Mouse (Mus musculus): Measurements from ENCODE around the gene Nr3c2. TPM values are rescaled to one million over a fixed set of nuclear protein-coding genes. Genes with fewer than 3 reads are reported as not detected.

Nr3c2 gene
- polyA plus RNA-seq, 1 experiment: 1.2 TPM

- Histone ChIP-seq H3K4me3 (ENCODE audit: low read depth, low read length) (no peak overlapping the region), H3K27me3 (ENCODE audit: control insufficient read depth, insufficient read depth, low read length, poor library complexity, severe bottlenecking) (0 out of 2 replicates have a peak, but pooled peaks cover 3% of the 10 kb centered on the region), H3K27ac (ENCODE audit: insufficient read depth, low read length) (no peak overlapping the region), H3K4me1 (ENCODE audit: control insufficient read depth, insufficient read depth, low read length) (no peaks in the 10 kb centered on the region), H3K36me3 (ENCODE audit: control insufficient read depth, insufficient read depth, low read length, poor library complexity, severe bottlenecking) (no peaks in the 10 kb centered on the region), H3K9me3 (replicated peaks; ENCODE audit: control insufficient read depth, insufficient read depth, low read length, poor library complexity, severe bottlenecking) (no peaks in the 10 kb centered on the region), H3K9ac (ENCODE audit: low read depth, poor library complexity, severe bottlenecking) (no peak overlapping the region)
- TF ChIP-seq POLR2A (IDR thresholded peaks at IDR 0.05; ENCODE audit: insufficient read depth, low read length) (no peak), EP300 (IDR thresholded peaks at IDR 0.05; ENCODE audit: insufficient read depth, low read depth, low read length) (no peak), CTCF (IDR thresholded peaks at IDR 0.05; ENCODE audit: low read depth, low read length) (no peak)
Measured at GRCm38 (mm10) chr8:77034465-77034829, 135.2 kb downstream of the Nr3c2 start.

GRCm38 (mm10) chr8:77041214-77041613, 142.0 kb downstream of the Nr3c2 start:
- Histone ChIP-seq H3K4me1 (ENCODE audit: control insufficient read depth, insufficient read depth, low read length) (no peaks in the 10 kb centered on the region), H3K27ac (ENCODE audit: insufficient read depth, low read length) (no peak overlapping the region), H3K36me3 (ENCODE audit: control insufficient read depth, insufficient read depth, low read length, poor library complexity, severe bottlenecking) (no peaks in the 10 kb centered on the region), H3K9me3 (replicated peaks; ENCODE audit: control insufficient read depth, insufficient read depth, low read length, poor library complexity, severe bottlenecking) (no peaks in the 10 kb centered on the region), H3K27me3 (ENCODE audit: control insufficient read depth, insufficient read depth, low read length, poor library complexity, severe bottlenecking) (no peaks in the 10 kb centered on the region), H3K9ac (ENCODE audit: low read depth, poor library complexity, severe bottlenecking) (no peak overlapping the region), H3K4me3 (ENCODE audit: low read depth, low read length) (no peak overlapping the region)
- no peak for TF ChIP-seq EP300 (IDR thresholded peaks at IDR 0.05; ENCODE audit: insufficient read depth, low read depth, low read length)
- no peak for TF ChIP-seq POLR2A (IDR thresholded peaks at IDR 0.05; ENCODE audit: insufficient read depth, low read length)
- no peak for TF ChIP-seq CTCF (IDR thresholded peaks at IDR 0.05; ENCODE audit: low read depth, low read length)

- H3K27ac ChIP-seq (ENCODE audit: insufficient read depth, low read length): no peak overlapping the region
- no peak overlapping the region for H3K9ac ChIP-seq (ENCODE audit: low read depth, poor library complexity, severe bottlenecking)
- H3K36me3 ChIP-seq (ENCODE audit: control insufficient read depth, insufficient read depth, low read length, poor library complexity, severe bottlenecking): no peaks in the 10 kb centered on the region
- H3K4me3 ChIP-seq (ENCODE audit: low read depth, low read length): no peak overlapping the region
- TF ChIP-seq CTCF (IDR thresholded peaks at IDR 0.05; ENCODE audit: low read depth, low read length) (no peak), POLR2A (IDR thresholded peaks at IDR 0.05; ENCODE audit: insufficient read depth, low read length) (no peak), EP300 (IDR thresholded peaks at IDR 0.05; ENCODE audit: insufficient read depth, low read depth, low read length) (no peak)
- H3K4me1 ChIP-seq (ENCODE audit: control insufficient read depth, insufficient read depth, low read length): no peaks in the 10 kb centered on the region
- H3K27me3 ChIP-seq (ENCODE audit: control insufficient read depth, insufficient read depth, low read length, poor library complexity, severe bottlenecking): no peaks in the 10 kb centered on the region
- H3K9me3 ChIP-seq (replicated peaks; ENCODE audit: control insufficient read depth, insufficient read depth, low read length, poor library complexity, severe bottlenecking): no peaks in the 10 kb centered on the region
Measured at GRCm38 (mm10) chr8:77044849-77045248, 145.6 kb downstream of the Nr3c2 start.

GRCm38 (mm10) chr8:77045711-77046110, 146.5 kb downstream of the Nr3c2 start:
- H3K27me3 ChIP-seq (ENCODE audit: control insufficient read depth, insufficient read depth, low read length, poor library complexity, severe bottlenecking): no peaks in the 10 kb centered on the region
- no peaks in the 10 kb centered on the region for H3K4me1 ChIP-seq (ENCODE audit: control insufficient read depth, insufficient read depth, low read length)
- H3K9me3 ChIP-seq (replicated peaks; ENCODE audit: control insufficient read depth, insufficient read depth, low read length, poor library complexity, severe bottlenecking): no peaks in the 10 kb centered on the region
- no peak overlapping the region for H3K4me3 ChIP-seq (ENCODE audit: low read depth, low read length)
- no peak overlapping the region for H3K9ac ChIP-seq (ENCODE audit: low read depth, poor library complexity, severe bottlenecking)
- no peak overlapping the region for H3K27ac ChIP-seq (ENCODE audit: insufficient read depth, low read length)
- no peak for TF ChIP-seq EP300 (IDR thresholded peaks at IDR 0.05; ENCODE audit: insufficient read depth, low read depth, low read length)
- no peak for TF ChIP-seq POLR2A (IDR thresholded peaks at IDR 0.05; ENCODE audit: insufficient read depth, low read length)
- TF ChIP-seq CTCF (IDR thresholded peaks at IDR 0.05; ENCODE audit: low read depth, low read length): no peak
- no peaks in the 10 kb centered on the region for H3K36me3 ChIP-seq (ENCODE audit: control insufficient read depth, insufficient read depth, low read length, poor library complexity, severe bottlenecking)

- H3K9ac ChIP-seq (ENCODE audit: low read depth, poor library complexity, severe bottlenecking): no peak overlapping the region
- TF ChIP-seq POLR2A (IDR thresholded peaks at IDR 0.05; ENCODE audit: insufficient read depth, low read length): no peak
- TF ChIP-seq CTCF (IDR thresholded peaks at IDR 0.05; ENCODE audit: low read depth, low read length): no peak
- TF ChIP-seq EP300 (IDR thresholded peaks at IDR 0.05; ENCODE audit: insufficient read depth, low read depth, low read length): no peak
- H3K27me3 ChIP-seq (ENCODE audit: control insufficient read depth, insufficient read depth, low read length, poor library complexity, severe bottlenecking): no peaks in the 10 kb centered on the region
- no peaks in the 10 kb centered on the region for H3K4me1 ChIP-seq (ENCODE audit: control insufficient read depth, insufficient read depth, low read length)
- H3K9me3 ChIP-seq (replicated peaks; ENCODE audit: control insufficient read depth, insufficient read depth, low read length, poor library complexity, severe bottlenecking): no peaks in the 10 kb centered on the region
- no peak overlapping the region for H3K4me3 ChIP-seq (ENCODE audit: low read depth, low read length)
- no peaks in the 10 kb centered on the region for H3K36me3 ChIP-seq (ENCODE audit: control insufficient read depth, insufficient read depth, low read length, poor library complexity, severe bottlenecking)
- H3K27ac ChIP-seq (ENCODE audit: insufficient read depth, low read length): no peak overlapping the region
Measured at GRCm38 (mm10) chr8:77046217-77046616, 147.0 kb downstream of the Nr3c2 start.

- no peaks in the 10 kb centered on the region for H3K9me3 ChIP-seq (replicated peaks; ENCODE audit: control insufficient read depth, insufficient read depth, low read length, poor library complexity, severe bottlenecking)
- no peaks in the 10 kb centered on the region for H3K27me3 ChIP-seq (ENCODE audit: control insufficient read depth, insufficient read depth, low read length, poor library complexity, severe bottlenecking)
Measured at GRCm38 (mm10) chr8:77046731-77047130, 147.5 kb downstream of the Nr3c2 start.

More at GRCm38 (mm10) chr8:77046731-77047130, 147.5 kb downstream of the Nr3c2 start:
- H3K27ac ChIP-seq (ENCODE audit: insufficient read depth, low read length): no peak overlapping the region
- no peak overlapping the region for H3K9ac ChIP-seq (ENCODE audit: low read depth, poor library complexity, severe bottlenecking)
- H3K36me3 ChIP-seq (ENCODE audit: control insufficient read depth, insufficient read depth, low read length, poor library complexity, severe bottlenecking): no peaks in the 10 kb centered on the region
- TF ChIP-seq CTCF (IDR thresholded peaks at IDR 0.05; ENCODE audit: low read depth, low read length): no peak
- TF ChIP-seq EP300 (IDR thresholded peaks at IDR 0.05; ENCODE audit: insufficient read depth, low read depth, low read length): no peak
- no peak for TF ChIP-seq POLR2A (IDR thresholded peaks at IDR 0.05; ENCODE audit: insufficient read depth, low read length)
- no peak overlapping the region for H3K4me3 ChIP-seq (ENCODE audit: low read depth, low read length)
- no peaks in the 10 kb centered on the region for H3K4me1 ChIP-seq (ENCODE audit: control insufficient read depth, insufficient read depth, low read length)
